Mouse (Mus musculus): Measurements from ENCODE around the gene Arrdc4.

Gene Arrdc4

GRCm38 (mm10) chr7:68709319-68709573 lies 39.8 kb downstream of the Arrdc4 start:
- DNase-seq (ENCODE audit: low read depth, low spot score): no peak

DNA sequence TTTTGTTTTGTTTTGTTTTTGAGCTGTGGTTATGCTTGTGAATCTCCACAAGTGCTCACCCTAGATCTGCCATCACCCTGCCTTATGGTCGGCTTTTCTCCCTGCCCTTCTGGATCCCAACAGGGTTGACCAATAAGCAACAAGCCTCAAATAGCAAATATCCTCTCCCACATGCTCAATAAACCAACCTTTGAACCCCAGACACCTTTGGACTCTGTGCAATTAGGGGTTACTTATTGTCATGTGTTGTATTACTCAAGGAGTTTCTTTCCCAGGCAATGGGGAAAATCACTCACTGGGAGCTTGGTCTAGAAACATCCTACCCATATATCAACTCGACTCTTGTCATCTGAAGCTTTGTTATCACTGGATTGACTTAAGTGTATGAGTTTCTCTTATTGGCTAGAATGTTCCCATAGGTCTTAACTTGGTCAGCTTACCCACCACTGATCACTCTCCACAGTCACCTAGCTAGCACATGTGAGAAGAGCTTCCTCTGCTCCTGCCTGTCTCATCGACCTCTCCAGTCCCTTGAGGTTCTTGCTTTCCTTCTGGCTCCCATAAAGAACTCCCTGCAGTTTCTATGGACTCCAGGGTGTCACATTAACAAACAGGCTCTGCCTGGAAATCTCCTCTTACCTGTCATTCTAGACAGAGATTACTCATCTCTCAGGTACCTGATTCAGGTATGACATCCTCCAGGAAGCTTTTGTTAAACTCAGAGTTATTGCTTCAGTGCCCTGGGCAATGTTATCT lies 40.3 kb downstream of the Arrdc4 start:
- no peak for DNase-seq (ENCODE audit: low read depth, low spot score)

DNA sequence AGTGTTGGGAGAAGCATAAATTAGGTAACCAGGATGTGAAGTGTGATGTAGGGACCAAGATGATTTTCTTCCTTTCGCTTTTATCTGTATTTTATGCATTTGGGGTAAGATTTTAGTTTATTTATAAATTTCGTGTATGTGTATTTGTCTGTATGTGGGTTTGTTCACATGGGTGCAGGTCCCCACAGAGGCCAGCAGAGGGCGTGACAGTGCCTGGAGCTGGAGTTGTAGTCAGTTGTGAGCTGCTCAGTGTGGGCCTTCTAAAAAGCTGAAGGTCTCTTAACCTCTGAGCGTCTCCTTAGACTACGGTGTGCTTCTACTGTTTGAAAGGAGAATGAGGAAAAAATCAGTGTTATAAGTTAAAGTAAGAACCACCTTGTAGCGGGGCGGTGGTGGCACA lies 43.9 kb downstream of the Arrdc4 start:
- DNase-seq (ENCODE audit: low read depth, low spot score): no peak

- DNase-seq (ENCODE audit: low read depth, low spot score): no peak
Observed at GRCm38 (mm10) chr7:68697313-68697712, 51.7 kb downstream of the Arrdc4 start.

- DNase-seq (ENCODE audit: low read depth, low spot score): no peak
Observed at GRCm38 (mm10) chr7:68696908-68697307, 52.1 kb downstream of the Arrdc4 start.

DNA sequence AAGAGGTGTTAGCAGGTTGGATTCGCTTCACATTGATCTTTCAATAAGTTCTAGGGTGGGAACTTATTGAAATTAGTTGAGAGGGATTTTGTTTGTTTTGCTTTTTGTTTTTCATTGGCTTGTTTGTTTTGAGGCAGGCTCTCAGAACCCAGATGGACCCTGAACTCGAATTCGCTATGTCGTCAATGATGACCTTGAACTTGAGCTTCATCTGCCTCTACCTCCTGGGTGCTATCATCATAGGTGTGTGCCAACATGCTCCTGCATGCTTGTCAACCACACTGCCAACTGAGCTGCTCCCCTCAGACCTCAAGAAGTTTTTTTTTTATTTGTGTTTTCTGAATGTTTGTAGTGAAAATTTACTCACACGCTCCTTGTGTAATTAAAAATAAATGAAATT lies 52.6 kb downstream of the Arrdc4 start:
- DNase-seq (ENCODE audit: low read depth, low spot score): no peak

DNA sequence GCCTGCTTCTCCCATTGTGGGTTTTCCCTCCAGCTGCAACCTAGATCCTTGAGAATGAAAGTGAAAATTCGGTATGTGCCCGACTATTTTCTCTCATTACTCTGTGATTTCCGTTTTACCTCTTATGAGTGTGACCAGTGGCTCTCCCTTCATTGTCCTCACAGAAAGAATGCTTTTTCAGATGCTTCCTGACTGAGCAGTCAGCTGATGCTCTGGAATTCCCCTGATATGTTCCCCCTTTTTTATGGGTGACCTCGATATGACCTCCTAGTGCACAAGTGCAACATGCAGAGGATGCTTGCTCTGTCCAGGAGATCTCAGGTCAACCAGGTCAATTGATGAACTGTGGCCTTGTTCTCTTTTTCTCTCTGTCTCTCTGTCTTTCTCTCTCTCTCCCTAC lies 56.3 kb downstream of the Arrdc4 start:
- DNase-seq (ENCODE audit: low read depth, low spot score): no peak

GRCm38 (mm10) chr7:68691454-68691853 lies 57.6 kb downstream of the Arrdc4 start:
- no peak for DNase-seq (ENCODE audit: low read depth, low spot score)

- no peak for DNase-seq (ENCODE audit: low read depth, low spot score)
Observed at GRCm38 (mm10) chr7:68687140-68687611, 61.9 kb downstream of the Arrdc4 start.
